Mouse (Mus musculus) hindbrain, embryonic 12.5 days (tissue): ENCODE results near the gene Fmnl3. TPM values are rescaled to one million over a fixed set of nuclear protein-coding genes. Genes with fewer than 3 reads are reported as not detected.
A peak's percentile ranks its signal among the peaks of the same experiment; 100 is the strongest.
"Not testable (repeated sequence)": the region's sequence is repeated elsewhere in the genome, so short reads cannot be mapped to it uniquely, and the experiment has no call there.

Experiments used
- ATAC-seq: fragments of 200-750 bp; cut with Nextera tagmentation; 2 replicates; pipeline ENCODE4 v1.8.0; 2017; ENCODE audit warnings: moderate TSS enrichment; ENCODE audit not compliant: low FRiP score
- H3K27ac ChIP-seq: fragments of 300-500 bp; sonication (generic); 2 replicates; pipeline ENCODE4 v1.5.1; 2016; ENCODE audit warnings: mild to moderate bottlenecking
- H3K27me3 ChIP-seq: fragments of 300-500 bp; sonication (generic); 2 replicates; pipeline ENCODE4 v1.6.1; 2016; ENCODE audit warnings: mild to moderate bottlenecking
- H3K36me3 ChIP-seq: fragments of 300-500 bp; sonication (generic); 2 replicates; pipeline ENCODE4 v1.6.1; 2016; ENCODE audit warnings: mild to moderate bottlenecking
- H3K4me1 ChIP-seq: fragments of 300-500 bp; sonication (generic); 2 replicates; pipeline ENCODE4 v1.6.1; 2016
- H3K4me2 ChIP-seq: fragments of 300-500 bp; sonication (generic); replicated peaks from 2 replicates; pipeline ENCODE4 v1.6.1; 2016; ENCODE audit warnings: mild to moderate bottlenecking
- H3K4me3 ChIP-seq: fragments of 300-500 bp; sonication (generic); 2 replicates; pipeline ENCODE4 v1.5.1; 2016; ENCODE audit warnings: mild to moderate bottlenecking
- H3K9ac ChIP-seq: fragments of 300-500 bp; sonication (generic); 2 replicates; pipeline ENCODE4 v1.6.1; 2016; ENCODE audit warnings: mild to moderate bottlenecking, moderate library complexity
- H3K9me3 ChIP-seq: fragments of 300-500 bp; sonication (generic); replicated peaks from 2 replicates; pipeline ENCODE4 v1.6.1; 2016; ENCODE audit warnings: mild to moderate bottlenecking
- WGBS: fragments of 180-500 bp; shearing (Covaris S2); methylation state at CpG from one replicate; pipeline ENCODE4 v1.1.7; 2016; 5-methylcytosine and 5-hydroxymethylcytosine counted together
- polyA plus RNA-seq: library from polyadenylated mRNA; unstranded; fragments of >200 nt; fragmentation: Nextera tagmentation; extraction: Ambion mirVana; gene quantifications from 2 replicates; pipeline ENCODE4 v1.2.1, GENCODE M21; 2016

The Fmnl3 gene
- polyA plus RNA-seq, 1 experiment from 2014 or later = 19.7 TPM

DNA sequence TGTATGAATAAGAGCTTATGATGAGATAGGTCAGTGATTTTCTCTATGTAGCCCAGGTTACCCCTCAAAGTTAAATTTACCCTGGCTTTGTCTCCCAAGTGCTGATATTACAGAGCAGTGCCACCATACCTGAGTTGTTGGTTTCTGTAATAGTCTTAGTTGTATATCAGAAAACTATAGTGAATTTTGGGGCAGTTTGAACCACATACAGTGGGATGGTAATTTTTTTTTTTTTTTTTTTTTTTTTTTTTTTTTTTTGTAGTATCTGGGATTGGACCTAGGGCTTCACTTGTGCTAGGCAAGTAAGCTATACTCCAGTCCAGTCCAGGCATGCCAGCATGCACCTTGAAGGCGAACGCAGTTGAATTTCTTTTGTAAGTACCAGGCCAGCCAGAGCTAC is 27.3 kb upstream of the Fmnl3 start:
- H3K36me3 ChIP-seq = peaks cover 7% of the 10 kb centered on the region

DNA sequence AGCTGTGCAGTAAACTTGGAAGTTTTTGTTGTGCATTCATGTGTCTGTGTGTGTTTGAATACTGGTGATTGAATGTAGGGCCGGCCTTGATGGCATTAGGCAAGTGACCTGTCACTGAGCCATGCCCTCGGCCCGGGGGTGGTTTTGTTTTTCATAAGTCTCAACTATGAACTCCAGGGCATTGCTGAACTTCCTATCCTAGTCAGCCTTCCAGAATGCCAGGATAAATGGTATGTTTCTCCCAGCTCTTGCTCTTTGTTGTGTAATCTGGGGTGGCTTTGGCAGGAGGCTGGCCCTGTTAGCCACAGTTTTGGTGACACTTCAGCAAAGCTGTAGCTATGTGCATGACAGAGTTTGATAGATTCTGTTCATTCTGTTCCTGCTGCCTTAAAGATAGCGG is 26.6 kb upstream of the Fmnl3 start:
- H3K4me1 ChIP-seq = peaks cover 51% of the 10 kb centered on the region
- no peak overlapping the region for H3K4me3 ChIP-seq
- H3K9me3 ChIP-seq = no peaks in the 10 kb centered on the region
- no peak overlapping the region for H3K27ac ChIP-seq
- no peak for ATAC-seq
- no peaks in the 10 kb centered on the region for H3K27me3 ChIP-seq
- 78% methylated on average over 4 of the region's 4 CpGs for WGBS
- H3K9ac ChIP-seq = no peak overlapping the region; the same call in 1 of the 2 replicates
- H3K36me3 ChIP-seq = 0 out of 2 replicates have a peak, but pooled peaks cover under 1% of the 10 kb centered on the region
- no peak overlapping the region for H3K4me2 ChIP-seq

More for the DNA sequence above, 27.3 kb upstream of the Fmnl3 start:
- H3K9me3 ChIP-seq = no peaks in the 10 kb centered on the region
- no peak overlapping the region for H3K4me2 ChIP-seq
- WGBS = 92% methylated on average over 2 of the region's 2 CpGs
- no peak overlapping the region for H3K4me3 ChIP-seq
- H3K27me3 ChIP-seq = no peaks in the 10 kb centered on the region
- no peak overlapping the region for H3K27ac ChIP-seq
- no peak for ATAC-seq
- no peak overlapping the region for H3K9ac ChIP-seq
- H3K4me1 ChIP-seq = peaks cover 48% of the 10 kb centered on the region

DNA sequence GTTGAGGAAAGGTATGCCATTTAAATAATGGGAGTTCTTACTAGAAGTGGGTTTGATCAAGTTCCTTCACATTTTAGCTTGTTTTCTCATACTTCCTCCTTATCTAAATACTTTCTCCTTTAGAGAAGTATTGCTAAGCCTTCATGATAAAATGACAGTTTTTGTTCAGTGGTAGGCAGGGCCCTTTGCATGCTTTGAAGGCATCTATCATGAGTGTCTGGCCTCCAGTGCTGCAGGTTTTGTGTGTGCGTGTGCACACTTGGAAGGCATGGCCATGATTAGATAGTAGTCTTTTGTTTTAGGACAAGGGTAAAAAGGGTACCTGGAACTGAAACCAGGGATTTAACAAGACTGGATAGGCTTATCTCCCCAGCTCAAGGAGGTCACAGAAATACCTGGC is 26.2 kb upstream of the Fmnl3 start:
- H3K4me3 ChIP-seq = no peak overlapping the region

DNA sequence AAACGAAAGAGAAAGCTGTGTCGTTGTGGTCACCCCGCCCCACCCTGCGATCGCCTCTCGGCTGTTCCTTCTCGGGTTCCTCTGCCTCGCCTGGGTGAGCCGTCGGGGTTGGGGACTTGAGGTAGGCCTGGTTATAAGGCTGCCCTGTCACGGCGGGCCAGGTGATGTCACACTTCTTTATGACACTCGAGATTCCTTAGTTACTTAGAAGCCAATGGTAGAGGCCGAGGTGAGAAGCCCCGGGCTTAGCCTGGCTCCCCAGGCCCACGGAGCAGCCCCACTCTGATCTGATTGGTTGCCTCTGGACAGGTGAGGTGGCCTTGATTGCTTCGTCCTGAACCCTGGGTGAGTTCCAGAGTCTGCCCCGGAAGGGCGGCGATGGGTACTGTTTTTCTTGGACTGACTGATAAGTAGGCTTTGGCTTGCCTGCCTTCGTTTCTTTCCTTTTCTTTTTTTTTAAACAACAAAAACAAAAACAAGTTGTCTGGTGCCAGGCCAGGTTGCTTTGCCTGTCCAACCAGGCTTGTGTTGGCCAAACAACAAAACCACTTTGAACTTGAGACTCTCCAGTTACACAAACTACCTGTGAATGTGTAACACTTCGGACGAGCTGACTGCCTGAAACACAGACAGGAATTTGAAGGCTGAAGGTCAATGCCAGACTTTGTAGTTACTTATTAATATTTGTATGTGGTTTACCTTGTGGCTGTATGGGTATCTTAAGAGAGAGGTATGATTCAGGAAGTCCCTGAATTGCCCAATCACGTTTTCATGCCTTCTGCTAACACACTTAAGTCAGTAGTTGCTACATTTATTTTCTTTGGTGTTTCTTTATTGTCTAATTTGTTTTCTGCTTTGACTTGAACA is 23.3 kb upstream of the Fmnl3 start:
- peaks cover 40% of the 10 kb centered on the region for H3K4me1 ChIP-seq
- 12% methylated on average over 24 of the region's 24 CpGs for WGBS
- H3K4me3 ChIP-seq = peak overlapping the region; percentile 82
- peak overlapping the region; percentile 92 for H3K9ac ChIP-seq
- peak overlapping the region; percentile 88 for H3K27ac ChIP-seq
- no peaks in the 10 kb centered on the region for H3K36me3 ChIP-seq
- no peaks in the 10 kb centered on the region for H3K9me3 ChIP-seq
- no peak for ATAC-seq
- peak overlapping the region; percentile 98 for H3K4me2 ChIP-seq
- H3K27me3 ChIP-seq = no peaks in the 10 kb centered on the region

More for the DNA sequence above, 26.2 kb upstream of the Fmnl3 start:
- Histone ChIP-seq H3K4me2 (no peak overlapping the region), H3K9me3 (no peaks in the 10 kb centered on the region), H3K4me1 (peaks cover 51% of the 10 kb centered on the region), H3K27me3 (no peaks in the 10 kb centered on the region), H3K27ac (no peak overlapping the region), H3K36me3 (no peaks in the 10 kb centered on the region), H3K9ac (no peak overlapping the region; the same call in 1 of the 2 replicates)
- 81% methylated on average over 1 of the region's 1 CpGs for WGBS
- no peak for ATAC-seq

DNA sequence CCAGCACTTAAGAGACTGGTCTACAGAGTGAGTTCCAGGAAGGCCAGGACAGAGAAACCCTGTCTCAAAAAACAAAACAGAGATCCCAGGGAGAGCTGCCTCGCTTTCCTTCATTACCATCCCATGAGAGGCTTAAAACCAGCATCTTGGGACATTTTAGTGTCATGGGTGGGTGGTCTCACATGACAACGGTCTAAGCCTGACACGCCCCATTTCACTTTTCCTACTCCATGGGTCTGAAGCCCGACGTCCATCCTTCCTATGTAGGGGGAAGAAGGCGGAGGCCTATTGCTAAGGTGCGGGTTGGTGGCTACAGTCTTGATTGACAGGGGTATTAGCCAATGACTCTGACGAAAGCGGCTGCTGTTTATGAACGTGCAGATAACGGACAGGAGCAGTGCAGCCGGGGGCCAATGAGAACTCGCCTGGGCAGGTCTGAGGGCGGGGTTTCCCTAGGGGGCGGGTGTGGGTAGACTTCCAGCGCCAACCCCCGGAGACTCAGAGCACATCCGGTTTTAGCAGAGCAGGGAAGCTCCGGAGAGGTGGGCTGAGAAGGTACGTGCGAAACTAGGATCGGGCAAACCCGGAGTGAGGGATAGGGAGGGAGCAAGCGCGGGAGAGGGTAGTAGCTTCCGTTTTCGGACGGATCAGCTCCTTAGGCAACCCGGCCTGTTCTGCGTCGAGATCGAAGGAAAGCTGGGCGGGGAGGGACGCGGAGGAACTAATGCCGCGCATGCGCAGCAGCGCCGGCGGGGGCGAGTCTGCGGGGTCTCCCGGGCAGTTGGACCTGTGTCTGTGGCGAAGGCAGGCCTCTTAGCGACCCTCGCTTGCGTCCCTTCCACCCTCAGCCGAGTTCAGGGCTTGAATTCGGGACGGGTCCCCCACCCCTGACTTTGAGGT is 22.5 kb upstream of the Fmnl3 start, which contains the start of gene Tmbim6:
Tmbim6 (plus strand) TSS at position 397 of the 900 bp plus-strand sequence.
- Histone ChIP-seq H3K9me3 (no peaks in the 10 kb centered on the region), H3K4me1 (peaks cover 39% of the 10 kb centered on the region), H3K27ac (peak within 1 kb of the TSS; percentile 88), H3K4me3 (peak within 1 kb of the TSS; percentile 82), H3K9ac (peak within 1 kb of the TSS; percentile 92), H3K27me3 (no peaks in the 10 kb centered on the region), H3K36me3 (no peaks in the 10 kb centered on the region), H3K4me2 (peak within 1 kb of the TSS; percentile 98)
- under 1% methylated on average over 49 of the region's 51 CpGs for WGBS
- peak; percentile 100 for ATAC-seq

DNA sequence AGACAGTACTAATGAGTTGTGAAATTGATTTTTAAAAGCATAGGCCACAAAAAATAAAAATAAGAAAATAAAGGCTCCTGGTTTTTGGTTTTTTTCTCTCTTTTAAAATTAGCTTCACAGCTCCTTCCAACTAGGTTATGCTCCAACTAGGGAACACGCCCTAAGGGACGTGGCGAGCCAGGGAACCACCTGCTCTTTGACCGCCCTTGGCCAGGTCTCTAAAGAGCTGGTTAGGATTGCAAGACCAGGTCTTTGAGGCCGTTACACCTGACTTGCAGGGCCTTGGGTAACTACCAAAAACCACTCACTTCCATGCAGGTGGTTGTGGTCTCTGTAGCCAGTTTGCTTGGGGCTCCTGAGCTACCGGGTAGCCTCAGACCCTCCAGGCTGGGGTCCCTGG is 21.7 kb upstream of the Fmnl3 start:
- H3K9me3 ChIP-seq = no peaks in the 10 kb centered on the region
- H3K27ac ChIP-seq = peak overlapping the region; percentile 49
- peak overlapping the region; percentile 63 for H3K4me2 ChIP-seq
- 84% methylated on average over 6 of the region's 6 CpGs for WGBS
- H3K36me3 ChIP-seq = no peaks in the 10 kb centered on the region
- H3K4me3 ChIP-seq = peak overlapping the region; percentile 82
- H3K9ac ChIP-seq = peak overlapping the region; percentile 9; the same call in 1 of the 2 replicates
- H3K27me3 ChIP-seq = no peaks in the 10 kb centered on the region
- ATAC-seq = peak; percentile 5; the same call in 1 of the 2 replicates
- peaks cover 36% of the 10 kb centered on the region for H3K4me1 ChIP-seq

DNA sequence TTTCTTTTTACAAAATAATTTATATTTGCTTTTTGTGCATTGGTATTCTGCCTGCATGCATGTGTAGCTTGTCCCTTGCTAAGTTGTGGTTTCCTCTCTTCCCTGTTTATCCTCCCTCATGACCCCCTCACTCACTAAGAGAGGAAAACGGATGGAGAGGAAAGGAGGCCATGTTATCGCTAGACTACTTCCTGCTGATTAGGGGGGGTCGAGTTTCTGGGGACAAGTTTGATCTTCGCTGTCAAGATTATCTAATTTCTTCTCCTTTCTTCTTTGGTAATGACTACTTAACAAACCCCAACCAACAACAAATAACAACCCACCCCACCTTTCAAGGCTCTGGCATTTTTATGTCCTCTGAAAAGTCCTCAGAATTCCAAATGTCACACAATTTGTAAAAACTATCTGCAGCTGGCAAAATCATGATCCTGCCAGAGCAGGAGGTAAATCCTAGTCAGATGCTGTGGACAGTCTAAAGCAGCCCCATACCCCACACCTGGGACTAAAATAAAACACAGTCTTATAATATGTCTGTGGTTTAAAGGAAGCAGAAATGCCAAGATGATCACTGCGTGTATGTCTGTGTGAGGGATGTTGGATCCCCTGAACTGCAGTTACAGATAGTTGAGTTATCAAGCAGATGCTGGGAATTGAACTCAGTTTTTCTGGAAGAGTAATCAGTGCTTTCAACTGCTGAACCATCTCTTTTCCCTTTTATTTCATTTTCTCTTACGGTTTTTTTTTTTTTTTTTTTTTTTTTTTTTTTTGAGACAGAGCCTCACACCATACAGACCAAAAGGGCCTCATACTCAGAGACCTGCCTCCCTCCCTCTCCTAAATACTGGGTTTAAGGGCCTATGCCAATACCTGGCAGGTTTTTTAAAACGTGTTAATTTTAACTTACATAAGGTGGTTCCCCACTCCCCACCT is 20.5 kb upstream of the Fmnl3 start:
- Histone ChIP-seq H3K27me3 (no peaks in the 10 kb centered on the region), H3K4me1 (peaks cover 24% of the 10 kb centered on the region), H3K36me3 (no peaks in the 10 kb centered on the region), H3K9me3 (no peaks in the 10 kb centered on the region), H3K4me2 (no peak overlapping the region), H3K4me3 (no peak overlapping the region), H3K27ac (no peak overlapping the region), H3K9ac (no peak overlapping the region)
- 73% methylated on average over 7 of the region's 7 CpGs for WGBS
- ATAC-seq = no peak

DNA sequence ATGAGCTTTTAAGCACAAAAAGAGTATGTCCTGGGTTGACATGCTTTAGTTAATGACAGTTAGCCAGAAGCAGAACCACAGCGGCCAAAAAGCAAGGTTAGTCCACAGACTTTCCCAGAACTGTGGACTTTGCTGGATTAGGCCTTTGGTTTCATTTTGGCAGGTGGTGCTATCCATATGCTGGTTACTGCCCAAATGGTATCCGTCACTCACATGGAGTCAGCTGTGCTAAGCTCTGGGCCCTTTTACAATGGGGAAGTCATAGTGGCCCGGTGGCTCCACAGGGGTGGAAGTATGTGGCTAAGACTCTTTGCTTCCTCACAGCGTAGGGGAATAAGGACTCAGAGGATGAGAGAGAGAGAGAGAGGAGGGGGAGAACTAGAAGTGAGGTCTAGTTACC is 17.7 kb upstream of the Fmnl3 start:
- no peak overlapping the region for H3K4me3 ChIP-seq
- no peak overlapping the region for H3K9ac ChIP-seq
- no peaks in the 10 kb centered on the region for H3K27me3 ChIP-seq
- no peaks in the 10 kb centered on the region for H3K9me3 ChIP-seq
- H3K4me1 ChIP-seq = peaks cover 3% of the 10 kb centered on the region; the same call in 1 of the 2 replicates
- H3K4me2 ChIP-seq = no peak overlapping the region
- 64% methylated on average over 4 of the region's 4 CpGs for WGBS
- no peak for ATAC-seq
- no peaks in the 10 kb centered on the region for H3K36me3 ChIP-seq
- H3K27ac ChIP-seq = no peak overlapping the region

DNA sequence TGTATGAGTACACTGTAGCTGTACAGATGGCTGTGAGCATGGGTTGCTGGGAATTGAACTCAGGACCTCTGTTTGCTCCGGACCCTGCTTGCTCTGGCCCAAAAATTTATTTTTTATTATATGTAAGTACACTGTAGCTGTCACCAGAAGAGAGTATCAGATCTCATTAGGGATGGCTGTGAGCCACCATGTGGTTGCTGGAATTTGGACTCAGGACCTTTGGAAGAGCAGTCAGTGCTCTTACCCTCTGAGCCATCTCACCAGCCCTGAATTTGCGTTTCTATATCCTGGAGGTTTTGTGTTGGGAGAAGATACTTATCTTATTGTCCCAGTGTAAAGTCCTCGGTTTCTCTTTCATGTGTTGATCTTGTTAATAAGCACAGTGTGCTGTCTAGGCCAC is 16.5 kb upstream of the Fmnl3 start:
- no peak for ATAC-seq
- H3K9me3 ChIP-seq = no peaks in the 10 kb centered on the region
- no peaks in the 10 kb centered on the region for H3K4me1 ChIP-seq
- H3K36me3 ChIP-seq = no peaks in the 10 kb centered on the region
- H3K27me3 ChIP-seq = no peaks in the 10 kb centered on the region
- H3K4me2 ChIP-seq = no peak overlapping the region
- H3K4me3 ChIP-seq = no peak overlapping the region
- no peak overlapping the region for H3K27ac ChIP-seq
- 77% methylated on average over 3 of the region's 3 CpGs for WGBS
- H3K9ac ChIP-seq = no peak overlapping the region

DNA sequence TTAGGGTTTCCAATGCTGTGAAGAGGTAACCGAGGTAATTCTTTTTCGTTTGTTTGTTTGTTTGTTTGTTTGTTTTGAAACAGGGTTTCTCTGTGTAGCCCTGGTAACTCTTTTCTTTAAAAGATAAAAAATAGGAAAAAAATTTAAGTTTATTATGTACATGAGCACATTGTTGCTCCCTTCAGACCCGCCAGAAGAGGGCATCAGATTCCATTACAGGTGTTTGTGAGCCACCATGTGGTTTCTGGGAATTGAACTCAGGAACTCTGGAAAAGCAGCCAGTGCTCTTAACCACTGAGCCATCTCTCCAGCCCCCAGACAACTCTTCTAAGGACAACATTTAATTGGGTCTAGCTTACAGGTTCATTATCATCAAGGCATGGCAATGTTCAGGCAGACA is 15.8 kb upstream of the Fmnl3 start:
- not testable (repeated sequence) for H3K27me3 ChIP-seq, H3K9ac ChIP-seq, H3K4me2 ChIP-seq, H3K36me3 ChIP-seq, H3K4me3 ChIP-seq, H3K27ac ChIP-seq, ATAC-seq, H3K9me3 ChIP-seq, H3K4me1 ChIP-seq
- 72% methylated on average over 3 of the region's 3 CpGs for WGBS

DNA sequence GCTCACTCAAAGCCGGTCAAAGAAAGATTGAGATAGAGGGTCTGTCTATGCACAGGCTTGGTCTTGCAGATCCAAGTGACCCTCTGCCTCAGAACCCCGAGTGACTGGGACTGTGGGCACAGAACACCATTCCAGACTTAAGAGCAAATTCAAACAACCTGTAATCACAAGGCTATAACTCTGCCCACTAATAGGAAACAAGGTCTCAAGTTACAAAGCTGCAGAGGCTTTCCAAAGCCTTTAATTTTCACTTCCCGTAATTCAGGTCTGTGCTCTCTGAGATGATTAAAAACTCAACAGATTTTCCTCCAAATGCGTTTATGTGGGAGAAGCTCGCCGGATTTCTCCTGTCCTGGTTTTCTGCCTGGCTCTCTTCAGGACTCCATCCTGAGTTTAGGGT is 13.8 kb upstream of the Fmnl3 start:
- no peaks in the 10 kb centered on the region for H3K4me1 ChIP-seq
- WGBS = 76% methylated on average over 6 of the region's 6 CpGs
- H3K27ac ChIP-seq = no peak overlapping the region
- no peak overlapping the region for H3K4me3 ChIP-seq
- H3K9ac ChIP-seq = no peak overlapping the region
- no peaks in the 10 kb centered on the region for H3K9me3 ChIP-seq
- H3K27me3 ChIP-seq = no peaks in the 10 kb centered on the region
- H3K36me3 ChIP-seq = no peaks in the 10 kb centered on the region
- ATAC-seq = no peak
- H3K4me2 ChIP-seq = no peak overlapping the region
